Mouse (Mus musculus) heart, adult 9 months (tissue): ENCODE measurements around the gene 4833427G06Rik.
A peak's percentile ranks its signal among the peaks of the same experiment; 100 is the strongest.
"Not testable (repeated sequence)": the region's sequence is repeated elsewhere in the genome, so short reads cannot be mapped to it uniquely, and the experiment has no call there.

Experiments used
- DNase-seq, 2 experiments: peaks; one replicate each; pipeline ENCODE4 v3.0.0; 2022; ENCODE audit warnings: low spot score in 2 of 2

4833427G06Rik gene

DNA sequence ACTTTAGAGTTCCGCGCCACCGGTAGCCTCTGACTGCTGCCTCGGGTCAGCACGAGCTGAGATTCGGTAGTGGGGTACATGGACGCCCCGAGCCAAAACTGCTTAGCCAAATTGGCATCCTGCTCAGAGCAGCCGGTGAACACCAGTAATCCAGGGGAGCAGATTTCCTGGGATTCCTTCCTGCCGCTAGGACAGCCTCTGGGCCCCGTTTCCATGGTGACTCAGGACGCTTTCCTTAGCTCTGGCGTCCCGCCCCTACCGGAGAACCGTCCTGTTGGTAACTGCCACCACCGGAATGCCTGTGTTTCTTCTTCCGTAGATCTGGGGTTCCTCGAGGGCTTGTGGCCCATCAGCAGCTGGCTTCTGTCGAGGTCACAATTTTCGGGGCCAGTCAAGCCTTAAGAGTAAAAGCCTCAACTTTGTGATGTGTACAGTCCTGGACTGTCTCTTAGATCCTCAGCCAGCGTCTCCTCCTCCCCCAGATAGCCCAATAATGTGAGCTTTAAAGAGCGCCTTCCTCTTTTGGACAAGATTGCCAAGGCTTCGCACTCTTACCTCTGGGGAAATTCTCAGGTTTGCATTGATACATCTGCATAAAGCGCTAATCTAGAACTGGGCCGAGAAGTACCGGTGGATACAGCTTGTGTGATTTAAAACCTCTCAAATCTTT lies at the start of gene 4833427G06Rik:
TSS of gene 4833427G06Rik (minus strand) at position 323 of the 670 bp plus-strand sequence.
- peak; percentile 8 to 20 for DNase-seq

GRCm38 (mm10) chr9:51147294-51147693 lies 45.4 kb upstream of the 4833427G06Rik start:
- DNase-seq = no peak

GRCm38 (mm10) chr9:51146496-51146895 lies 44.6 kb upstream of the 4833427G06Rik start:
- no peak for DNase-seq

DNA sequence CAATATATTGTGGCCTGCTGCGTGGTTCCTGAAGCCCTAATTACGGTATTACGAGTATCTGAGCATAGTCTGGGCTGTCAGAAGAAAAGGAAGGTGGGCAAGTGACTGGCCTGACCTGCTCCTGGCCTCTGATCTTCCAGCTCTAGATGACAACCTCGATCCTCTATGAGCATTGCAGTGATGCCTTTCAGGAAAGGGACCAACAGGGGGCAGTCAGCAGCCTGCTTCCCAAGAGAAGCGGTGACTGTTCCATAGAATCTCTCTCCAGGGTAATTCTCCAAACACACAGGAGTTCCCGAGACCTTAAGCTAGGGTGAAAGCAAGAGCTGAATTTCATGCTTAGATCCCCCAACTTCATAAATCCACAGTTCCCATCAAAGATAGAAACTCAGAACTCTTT lies 42.3 kb upstream of the 4833427G06Rik start:
- DNase-seq = no peak

- no peak for DNase-seq
Observed at GRCm38 (mm10) chr9:51143437-51143836, 41.6 kb upstream of the 4833427G06Rik start.

DNA sequence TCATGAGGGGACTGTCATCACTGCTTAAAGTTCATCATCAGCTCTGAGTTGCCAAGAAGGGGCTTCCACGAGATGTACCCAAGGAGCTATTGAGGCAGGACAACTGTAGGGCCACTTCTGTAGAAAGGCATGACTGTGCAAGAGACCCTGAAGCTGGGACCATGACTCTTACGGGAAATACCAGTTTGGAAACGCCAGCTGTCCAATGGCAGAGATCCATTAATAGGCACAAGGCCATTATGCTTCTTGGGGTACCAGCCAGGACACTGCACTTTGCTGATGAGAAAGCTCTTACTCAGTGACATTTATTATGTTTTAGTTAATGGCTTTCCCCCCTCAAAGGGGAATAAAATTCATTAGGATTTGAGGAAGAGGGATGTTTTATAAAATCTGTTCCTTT lies 38.8 kb upstream of the 4833427G06Rik start:
- no peak for DNase-seq

DNA sequence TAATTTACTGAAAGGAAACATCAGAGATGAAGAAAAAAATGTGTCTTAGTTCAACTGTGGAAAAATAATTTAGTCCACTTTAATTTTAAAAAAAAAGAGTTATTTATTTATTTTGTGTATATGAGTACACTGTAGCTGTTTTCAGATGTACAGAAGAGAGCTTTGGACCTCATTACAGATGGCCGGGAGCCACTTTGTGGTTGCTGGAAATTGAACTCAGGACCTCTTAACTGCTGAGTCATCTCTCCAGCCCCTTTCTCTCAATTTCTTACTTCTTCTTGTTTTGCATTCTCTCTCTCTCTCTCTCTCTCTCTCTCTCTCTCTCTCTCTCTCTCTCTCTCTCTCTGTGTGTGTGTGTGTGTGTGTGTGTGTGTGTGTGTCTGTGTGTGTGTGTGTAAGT lies 37.5 kb upstream of the 4833427G06Rik start:
- not testable (repeated sequence) for DNase-seq

GRCm38 (mm10) chr9:51138301-51138700 lies 36.4 kb upstream of the 4833427G06Rik start:
- DNase-seq = no peak

GRCm38 (mm10) chr9:51137836-51138235 lies 36.0 kb upstream of the 4833427G06Rik start:
- DNase-seq = no peak

DNA sequence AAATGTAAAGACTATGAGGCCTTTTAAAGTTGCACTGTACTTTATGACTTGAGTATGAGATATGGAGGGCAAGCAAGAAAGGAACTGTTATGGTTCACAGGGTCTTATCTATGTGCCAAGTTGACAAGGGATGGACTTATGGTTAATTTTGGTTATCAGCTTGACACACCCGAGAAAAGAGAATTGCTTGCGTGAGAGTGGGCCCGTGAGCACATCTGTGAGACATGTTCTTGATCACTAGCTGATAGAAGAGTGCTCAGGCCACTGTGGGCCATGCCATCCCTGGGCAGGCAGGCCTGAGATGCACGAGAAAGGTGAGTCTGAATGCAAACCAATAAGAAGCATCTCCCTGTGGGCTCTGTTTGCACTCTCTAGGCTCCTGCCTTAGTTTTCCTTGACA lies 35.6 kb upstream of the 4833427G06Rik start:
- no peak for DNase-seq

GRCm38 (mm10) chr9:51136985-51137384 lies 35.1 kb upstream of the 4833427G06Rik start:
- DNase-seq = peak in 1 of 2 experiments; percentile 5

DNA sequence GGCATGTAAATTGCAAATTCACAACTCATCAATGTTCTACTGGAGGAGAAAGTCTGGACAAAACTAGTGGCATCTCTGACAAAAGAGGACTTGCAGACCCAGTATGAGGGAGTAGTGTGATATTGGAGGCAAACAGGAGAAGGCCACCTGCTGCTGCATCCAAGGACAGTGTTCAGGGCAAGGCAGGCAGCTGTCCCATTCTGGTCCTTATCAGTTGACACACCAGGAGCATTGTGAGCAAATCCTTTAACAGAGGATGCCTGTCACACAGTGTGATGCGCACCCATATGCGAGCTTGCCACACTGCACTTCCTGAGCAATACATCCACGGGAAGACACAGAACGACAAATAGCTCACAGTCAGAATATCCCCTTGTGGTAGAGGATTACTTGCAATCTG lies 12.9 kb upstream of the 4833427G06Rik start:
- DNase-seq = no peak

- DNase-seq = no peak
Observed at GRCm38 (mm10) chr9:51105751-51106150, 3.9 kb upstream of the 4833427G06Rik start.

- peak in 1 of 2 experiments; percentile 5 for DNase-seq
Observed at GRCm38 (mm10) chr9:51103808-51104514, 2.1 kb upstream of the 4833427G06Rik start.

DNA sequence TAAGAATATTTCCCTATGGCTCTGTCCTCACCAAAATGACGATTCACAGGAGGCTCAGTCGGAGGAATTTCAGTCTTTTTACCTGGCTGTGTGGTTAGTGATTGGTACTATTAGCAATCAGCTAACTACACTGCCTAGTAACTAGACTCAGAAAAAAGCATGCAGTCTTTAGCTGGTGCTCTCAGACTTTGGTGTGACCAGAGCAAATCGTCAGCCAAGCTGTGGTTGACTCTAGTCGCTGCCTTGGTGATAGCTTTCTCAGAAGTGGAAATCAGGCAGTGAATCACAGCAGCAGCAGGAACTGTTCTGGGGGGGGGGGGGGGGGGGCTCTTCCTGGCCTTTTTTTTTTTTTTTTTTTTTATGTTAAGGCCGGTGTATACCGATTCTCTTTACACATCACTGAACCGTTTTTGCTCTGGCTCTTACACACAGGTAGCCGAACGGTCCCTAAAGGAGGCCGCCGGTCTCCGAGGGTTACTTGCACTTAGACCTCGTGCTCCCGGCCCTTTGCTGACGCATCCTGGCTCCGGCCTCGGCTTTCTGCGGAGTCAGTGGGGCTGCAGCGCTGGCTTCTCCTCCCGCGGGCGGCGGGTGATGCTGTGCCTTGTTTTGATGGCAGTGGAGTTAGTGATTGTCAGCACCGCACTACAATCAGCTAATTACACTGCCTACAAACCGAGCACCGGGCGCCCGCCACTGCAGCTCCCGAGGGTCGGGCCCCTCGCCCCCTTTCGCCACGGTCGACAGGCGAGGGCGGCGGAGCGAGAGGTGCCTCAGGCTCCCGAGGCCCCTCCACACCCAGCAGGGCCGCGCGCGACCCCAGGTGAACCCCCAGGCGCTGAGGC lies 1.3 kb upstream of the 4833427G06Rik start:
- peak; percentile 11 to 26 for DNase-seq

GRCm38 (mm10) chr9:51096306-51096705 lies 5.6 kb downstream of the 4833427G06Rik start:
- DNase-seq = no peak

- no peak for DNase-seq
Observed at GRCm38 (mm10) chr9:51093697-51094096, 8.2 kb downstream of the 4833427G06Rik start.

DNA sequence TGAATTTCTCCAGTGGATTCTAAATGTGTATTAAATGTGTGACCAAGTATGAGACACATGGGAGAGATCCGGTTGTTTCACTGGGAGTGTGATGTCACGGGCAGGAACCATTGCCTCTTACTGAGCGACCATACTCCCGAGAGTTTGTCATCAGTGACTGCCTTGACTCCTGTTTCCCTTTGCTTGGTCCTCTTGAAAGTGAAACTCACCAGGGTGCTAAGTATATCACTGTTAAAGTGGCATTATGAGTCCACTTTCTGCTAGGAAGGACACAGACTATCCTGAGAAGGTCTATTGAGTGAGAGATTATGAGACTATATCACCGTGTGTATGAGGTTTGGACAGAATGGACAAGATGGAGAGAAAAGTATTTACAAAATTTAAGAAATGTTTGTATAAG lies 20.3 kb downstream of the 4833427G06Rik start:
- no peak for DNase-seq

DNA sequence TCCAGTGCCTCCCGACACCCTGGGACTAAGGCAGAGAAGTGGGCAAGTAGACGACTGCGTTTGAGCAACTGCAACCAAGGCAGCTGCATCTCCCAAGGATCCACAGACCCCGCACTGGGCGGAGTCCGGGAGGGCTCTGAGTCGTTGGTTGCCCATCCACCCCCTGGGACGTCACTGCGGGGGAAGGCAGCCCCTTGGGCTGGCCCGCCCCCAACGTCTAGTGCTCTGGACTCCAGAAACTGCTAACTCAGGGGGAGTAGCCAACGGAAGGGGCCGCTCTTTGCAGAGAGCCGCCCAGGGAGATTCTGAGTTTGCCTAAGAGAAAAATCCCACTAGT lies 24.9 kb downstream of the 4833427G06Rik start, which contains the start of gene Layn:
TSS of gene Layn (minus strand) at position 116 of the 337 bp plus-strand sequence.
- peak; percentile 92 for DNase-seq

- DNase-seq = peak; percentile 12 to 51
Observed at GRCm38 (mm10) chr9:51076300-51076978, 25.4 kb downstream of the 4833427G06Rik start.

DNA sequence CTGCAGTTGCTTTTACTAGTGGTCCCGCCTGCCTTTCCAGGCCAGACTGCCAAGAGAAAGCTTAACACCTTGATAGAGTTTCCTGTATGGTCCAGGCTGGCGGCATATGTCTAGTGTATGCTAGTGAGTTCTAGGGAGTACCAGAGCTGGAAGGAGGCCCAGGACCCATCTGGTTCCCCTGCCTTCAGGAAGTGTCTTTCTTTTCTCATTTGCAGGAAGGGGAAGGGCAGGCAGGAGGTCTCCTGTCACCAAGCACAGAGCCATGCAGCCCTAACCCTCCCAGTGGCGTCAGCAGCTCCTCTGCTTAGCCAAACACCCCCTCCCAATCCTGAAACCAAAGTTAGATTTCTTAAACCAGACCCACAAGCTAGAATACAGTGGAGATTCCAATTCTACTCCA lies 26.1 kb downstream of the 4833427G06Rik start:
- peak; percentile 46 to 49 for DNase-seq

GRCm38 (mm10) chr9:51070801-51071200 lies 31.1 kb downstream of the 4833427G06Rik start:
- no peak for DNase-seq
